Mouse (Mus musculus) neural tube, embryonic 12.5 days (tissue): ENCODE measurements around the gene Saxo1. TPM values are rescaled to one million over a fixed set of nuclear protein-coding genes. Genes with fewer than 3 reads are reported as not detected.

Source experiments
- ATAC-seq: fragments of 200-750 bp; cut with Nextera tagmentation; 2 replicates; pipeline ENCODE4 v1.8.0; 2017; ENCODE audit warnings: low read depth, mild to moderate bottlenecking, moderate TSS enrichment, moderate library complexity; ENCODE audit not compliant: low FRiP score
- H3K27ac ChIP-seq: fragments of 300-500 bp; sonication (generic); 2 replicates; pipeline ENCODE4 v1.5.1; 2016
- H3K27me3 ChIP-seq: fragments of 300-500 bp; sonication (generic); replicated peaks from 2 replicates; pipeline ENCODE4 v1.6.1; 2016; ENCODE audit warnings: mild to moderate bottlenecking
- H3K36me3 ChIP-seq: fragments of 300-500 bp; sonication (generic); 2 replicates; pipeline ENCODE4 v1.6.1; 2016; ENCODE audit warnings: mild to moderate bottlenecking
- H3K4me1 ChIP-seq: fragments of 300-500 bp; sonication (generic); 2 replicates; pipeline ENCODE4 v1.6.1; 2016
- H3K4me2 ChIP-seq: fragments of 300-500 bp; sonication (generic); replicated peaks from 2 replicates; pipeline ENCODE4 v1.6.1; 2016; ENCODE audit warnings: mild to moderate bottlenecking
- H3K4me3 ChIP-seq: fragments of 300-500 bp; sonication (generic); 2 replicates; pipeline ENCODE4 v1.5.1; 2016
- H3K9ac ChIP-seq: fragments of 300-500 bp; sonication (generic); 2 replicates; pipeline ENCODE4 v1.6.1; 2016; ENCODE audit warnings: mild to moderate bottlenecking
- H3K9me3 ChIP-seq: fragments of 300-500 bp; sonication (generic); 2 replicates; pipeline ENCODE4 v1.6.1; 2016; ENCODE audit warnings: mild to moderate bottlenecking
- WGBS: fragments of 180-500 bp; shearing (Covaris S2); methylation state at CpG from one replicate; pipeline ENCODE4 v1.1.7; 2016; 5-methylcytosine and 5-hydroxymethylcytosine counted together
- polyA plus RNA-seq: library from polyadenylated mRNA; unstranded; fragments of >200 nt; fragmentation: Nextera tagmentation; extraction: Ambion mirVana; gene quantifications from 2 replicates; pipeline ENCODE4 v1.2.1, GENCODE M21; 2016

Saxo1 gene
- polyA plus RNA-seq: not detected in 2 replicates

- no peak within 1 kb of the TSS for H3K27ac ChIP-seq
- H3K27me3 ChIP-seq: no peaks in the 10 kb centered on the region
- H3K9ac ChIP-seq: no peak within 1 kb of the TSS
- H3K36me3 ChIP-seq: no peaks in the 10 kb centered on the region
- H3K9me3 ChIP-seq: no peaks in the 10 kb centered on the region
- no peak within 1 kb of the TSS for H3K4me3 ChIP-seq
- H3K4me1 ChIP-seq: no peaks in the 10 kb centered on the region
- ATAC-seq: no peak
- WGBS: 93% methylated on average over 7 of the region's 7 CpGs
- no peak within 1 kb of the TSS for H3K4me2 ChIP-seq
Measured at GRCm38 (mm10) chr4:86558228-86558627, at the start of gene Saxo1. Saxo1 (minus strand) TSS chr4:86558328.

- ATAC-seq: no peak
- Histone ChIP-seq H3K36me3 (peaks cover 24% of the 10 kb centered on the region; the same call in 1 of the 2 replicates), H3K4me2 (no peak overlapping the region), H3K9me3 (no peaks in the 10 kb centered on the region), H3K9ac (no peak overlapping the region), H3K27me3 (no peaks in the 10 kb centered on the region), H3K4me3 (no peak overlapping the region), H3K27ac (no peak overlapping the region), H3K4me1 (no peaks in the 10 kb centered on the region)
- WGBS: 90% methylated on average over 2 of the region's 2 CpGs
Measured at GRCm38 (mm10) chr4:86591304-86591703, 33.2 kb upstream of the Saxo1 start.

GRCm38 (mm10) chr4:86588236-86588635 lies 30.1 kb upstream of the Saxo1 start:
- H3K9me3 ChIP-seq: no peaks in the 10 kb centered on the region
- H3K4me3 ChIP-seq: no peak overlapping the region
- H3K4me1 ChIP-seq: no peaks in the 10 kb centered on the region
- no peaks in the 10 kb centered on the region for H3K27me3 ChIP-seq
- no peak overlapping the region for H3K4me2 ChIP-seq
- no peak overlapping the region for H3K9ac ChIP-seq
- H3K27ac ChIP-seq: no peak overlapping the region
- H3K36me3 ChIP-seq: peaks cover 45% of the 10 kb centered on the region
- ATAC-seq: no peak
- 87% methylated on average over 3 of the region's 3 CpGs for WGBS

- H3K9me3 ChIP-seq: no peaks in the 10 kb centered on the region
- H3K27ac ChIP-seq: no peak overlapping the region
- 87% methylated on average over 3 of the region's 3 CpGs for WGBS
- peaks cover 17% of the 10 kb centered on the region for H3K4me1 ChIP-seq
- no peak overlapping the region for H3K4me2 ChIP-seq
- no peak overlapping the region for H3K9ac ChIP-seq
- H3K27me3 ChIP-seq: no peaks in the 10 kb centered on the region
- H3K4me3 ChIP-seq: no peak overlapping the region
- H3K36me3 ChIP-seq: peaks cover 38% of the 10 kb centered on the region
- ATAC-seq: no peak
Measured at GRCm38 (mm10) chr4:86580591-86580990, 22.5 kb upstream of the Saxo1 start.

GRCm38 (mm10) chr4:86580056-86580455 lies 21.9 kb upstream of the Saxo1 start:
- H3K4me1 ChIP-seq: peaks cover 17% of the 10 kb centered on the region
- no peaks in the 10 kb centered on the region for H3K9me3 ChIP-seq
- H3K4me3 ChIP-seq: no peak overlapping the region
- peaks cover 33% of the 10 kb centered on the region for H3K36me3 ChIP-seq
- no peak for ATAC-seq
- WGBS: 62% methylated on average over 4 of the region's 4 CpGs
- no peak overlapping the region for H3K9ac ChIP-seq
- no peak overlapping the region for H3K27ac ChIP-seq
- no peak overlapping the region for H3K4me2 ChIP-seq
- H3K27me3 ChIP-seq: no peaks in the 10 kb centered on the region

GRCm38 (mm10) chr4:86576630-86577225 lies 18.6 kb upstream of the Saxo1 start:
- H3K27me3 ChIP-seq: no peaks in the 10 kb centered on the region
- no peak overlapping the region for H3K27ac ChIP-seq
- H3K9ac ChIP-seq: peak overlapping the region; percentile 93
- ATAC-seq: no peak
- peaks cover 8% of the 10 kb centered on the region; the same call in 1 of the 2 replicates for H3K36me3 ChIP-seq
- peak overlapping the region; percentile 90 for H3K4me2 ChIP-seq
- WGBS: 12% methylated on average over 11 of the region's 11 CpGs
- H3K9me3 ChIP-seq: no peaks in the 10 kb centered on the region
- H3K4me1 ChIP-seq: peaks cover 20% of the 10 kb centered on the region
- peak overlapping the region; percentile 82 for H3K4me3 ChIP-seq

- H3K9ac ChIP-seq: peak overlapping the region; percentile 93
- peak overlapping the region; percentile 97; the same call in 1 of the 2 replicates for H3K27ac ChIP-seq
- H3K36me3 ChIP-seq: peaks cover 8% of the 10 kb centered on the region; the same call in 1 of the 2 replicates
- H3K27me3 ChIP-seq: no peaks in the 10 kb centered on the region
- peak overlapping the region; percentile 82 for H3K4me3 ChIP-seq
- peak overlapping the region; percentile 90 for H3K4me2 ChIP-seq
- H3K9me3 ChIP-seq: no peaks in the 10 kb centered on the region
- peaks cover 20% of the 10 kb centered on the region for H3K4me1 ChIP-seq
- WGBS: under 1% methylated on average over 20 of the region's 20 CpGs
- no peak for ATAC-seq
Measured at GRCm38 (mm10) chr4:86576120-86576541, 18.0 kb upstream of the Saxo1 start.

GRCm38 (mm10) chr4:86575283-86575983 lies 17.3 kb upstream of the Saxo1 start, which contains the start of gene Rraga:
Rraga (plus strand) TSS chr4:86575668.
- Histone ChIP-seq H3K27ac (peak within 1 kb of the TSS; percentile 97), H3K4me2 (peak within 1 kb of the TSS; percentile 90), H3K9ac (peak within 1 kb of the TSS; percentile 93), H3K4me3 (peak within 1 kb of the TSS; percentile 82), H3K4me1 (peaks cover 20% of the 10 kb centered on the region), H3K27me3 (no peaks in the 10 kb centered on the region), H3K9me3 (no peaks in the 10 kb centered on the region), H3K36me3 (peaks cover 6% of the 10 kb centered on the region; the same call in 1 of the 2 replicates)
- peak; percentile 97 for ATAC-seq
- WGBS: under 1% methylated on average over 53 of the region's 53 CpGs

GRCm38 (mm10) chr4:86574939-86575282 lies 16.8 kb upstream of the Saxo1 start:
- Histone ChIP-seq H3K9me3 (no peaks in the 10 kb centered on the region), H3K27ac (peak overlapping the region; percentile 97), H3K9ac (peak overlapping the region; percentile 93), H3K27me3 (no peaks in the 10 kb centered on the region), H3K36me3 (peaks cover 2% of the 10 kb centered on the region; the same call in 1 of the 2 replicates), H3K4me2 (peak overlapping the region; percentile 90), H3K4me3 (peak overlapping the region; percentile 82), H3K4me1 (peaks cover 20% of the 10 kb centered on the region)
- WGBS: 12% methylated on average over 6 of the region's 6 CpGs
- ATAC-seq: peak; percentile 55

- ATAC-seq: no peak
- H3K27ac ChIP-seq: no peak overlapping the region
- H3K4me3 ChIP-seq: no peak overlapping the region
- no peaks in the 10 kb centered on the region for H3K4me1 ChIP-seq
- H3K36me3 ChIP-seq: no peaks in the 10 kb centered on the region
- no peaks in the 10 kb centered on the region for H3K9me3 ChIP-seq
- no peak overlapping the region for H3K9ac ChIP-seq
- 92% methylated on average over 3 of the region's 3 CpGs for WGBS
- no peak overlapping the region for H3K4me2 ChIP-seq
- no peaks in the 10 kb centered on the region for H3K27me3 ChIP-seq
Measured at GRCm38 (mm10) chr4:86561061-86561460, 2.9 kb upstream of the Saxo1 start.

GRCm38 (mm10) chr4:86559006-86559405 lies 878 bp upstream of the Saxo1 start:
- WGBS: 79% methylated on average over 4 of the region's 4 CpGs
- Histone ChIP-seq H3K27me3 (no peaks in the 10 kb centered on the region), H3K4me2 (no peak overlapping the region), H3K9ac (no peak overlapping the region), H3K27ac (no peak overlapping the region), H3K4me1 (no peaks in the 10 kb centered on the region), H3K4me3 (no peak overlapping the region), H3K36me3 (no peaks in the 10 kb centered on the region), H3K9me3 (no peaks in the 10 kb centered on the region)
- ATAC-seq: no peak

GRCm38 (mm10) chr4:86557371-86557770 lies 757 bp downstream of the Saxo1 start:
- 63% methylated on average over 7 of the region's 7 CpGs for WGBS

More at GRCm38 (mm10) chr4:86557371-86557770, 757 bp downstream of the Saxo1 start:
- Histone ChIP-seq H3K4me1 (no peaks in the 10 kb centered on the region), H3K27me3 (no peaks in the 10 kb centered on the region), H3K9ac (no peak overlapping the region), H3K9me3 (no peaks in the 10 kb centered on the region), H3K4me3 (no peak overlapping the region), H3K36me3 (no peaks in the 10 kb centered on the region), H3K27ac (no peak overlapping the region), H3K4me2 (no peak overlapping the region)
- ATAC-seq: no peak
